Mouse (Mus musculus) forebrain, embryonic 16.5 days (tissue): ENCODE data around the gene Chrna10. TPM values are rescaled to one million over a fixed set of nuclear protein-coding genes. Genes with fewer than 3 reads are reported as not detected.

Experiments used
- ATAC-seq: fragments of 200-750 bp; cut with Nextera tagmentation; 2 replicates; pipeline ENCODE4 v1.8.0; 2017; ENCODE audit warnings: mild to moderate bottlenecking, moderate library complexity
- H3K27ac ChIP-seq: fragments of 300-500 bp; sonication (generic); 2 replicates; pipeline ENCODE4 v1.5.1; 2014; ENCODE audit warnings: low read length, control low read depth
- H3K27me3 ChIP-seq: fragments of 300-500 bp; sonication (generic); replicated peaks from 2 replicates; pipeline ENCODE4 v1.6.1; 2014; ENCODE audit warnings: low read length; ENCODE audit not compliant: control insufficient read depth, insufficient read depth
- H3K36me3 ChIP-seq: fragments of 300-500 bp; sonication (generic); 2 replicates; pipeline ENCODE4 v1.6.1; 2014; ENCODE audit not compliant: control insufficient read depth, insufficient read depth
- H3K4me1 ChIP-seq: fragments of 300-500 bp; sonication (generic); replicated peaks from 2 replicates; pipeline ENCODE4 v1.6.1; 2014; ENCODE audit warnings: low read length; ENCODE audit not compliant: control insufficient read depth, insufficient read depth
- H3K4me2 ChIP-seq: fragments of 300-500 bp; sonication (generic); 2 replicates; pipeline ENCODE4 v1.6.1; 2014; ENCODE audit warnings: mild to moderate bottlenecking, low read length, control low read depth
- H3K4me3 ChIP-seq: fragments of 300-500 bp; sonication (generic); replicated peaks from 2 replicates; pipeline ENCODE4 v1.5.1; 2014; ENCODE audit warnings: mild to moderate bottlenecking, low read length, control low read depth
- H3K9ac ChIP-seq: fragments of 300-500 bp; sonication (generic); replicated peaks from 2 replicates; pipeline ENCODE4 v1.6.1; 2014; ENCODE audit warnings: low read depth, low read length, control low read depth
- H3K9me3 ChIP-seq: fragments of 300-500 bp; sonication (generic); 2 replicates; pipeline ENCODE4 v1.6.1; 2016; ENCODE audit warnings: low read length; ENCODE audit not compliant: control insufficient read depth
- WGBS: fragments of 180-500 bp; shearing (Covaris S2); extraction: QIAGEN DNeasy Blood & Tissue Kit; methylation state at CpG from one replicate; pipeline ENCODE4 v1.1.7; 2014; 5-methylcytosine and 5-hydroxymethylcytosine counted together
- polyA plus RNA-seq: library from polyadenylated mRNA; unstranded; fragments of >200 nt; fragmentation: Nextera tagmentation; extraction: Ambion mirVana; gene quantifications from 2 replicates; pipeline ENCODE4 v1.2.1, GENCODE M21; 2015

Gene Chrna10
- 0.08 TPM in 1 of 2 replicates, not detected in the other for polyA plus RNA-seq

GRCm38 (mm10) chr7:102116579-102117331, at the start of gene Chrna10:
Gene Chrna10, minus strand, starts transcription at chr7:102116828.
- H3K4me3 ChIP-seq: no peak within 1 kb of the TSS
- H3K27ac ChIP-seq: no peak within 1 kb of the TSS
- 51% methylated on average over 7 of the region's 7 CpGs for WGBS
- no peaks in the 10 kb centered on the region for H3K27me3 ChIP-seq
- no peak within 1 kb of the TSS for H3K9ac ChIP-seq
- no peaks in the 10 kb centered on the region for H3K9me3 ChIP-seq
- peaks cover 21% of the 10 kb centered on the region for H3K36me3 ChIP-seq
- H3K4me1 ChIP-seq: no peaks in the 10 kb centered on the region
- ATAC-seq: no peak
- H3K4me2 ChIP-seq: no peak within 1 kb of the TSS

DNA sequence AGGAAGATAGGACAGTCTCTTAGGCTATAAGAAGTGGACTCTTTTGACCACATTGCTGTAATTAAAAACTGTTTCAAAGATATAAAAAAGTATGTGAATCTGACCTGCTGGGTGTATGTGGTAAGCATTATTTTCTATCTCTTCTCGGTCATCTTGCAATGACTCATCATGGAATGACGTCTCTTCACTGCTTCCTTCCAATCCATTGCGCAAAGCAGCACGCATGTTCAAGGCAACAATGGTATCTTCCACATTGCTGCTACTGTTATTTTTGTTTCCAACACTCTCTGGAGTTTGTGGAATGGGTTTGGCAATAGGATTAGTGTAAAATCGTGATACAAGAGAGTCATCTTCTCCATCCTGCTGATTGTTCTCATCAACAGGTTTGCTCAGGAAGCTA, 37.1 kb upstream of the Chrna10 start:
- 95% methylated on average over 5 of the region's 5 CpGs for WGBS
- H3K27ac ChIP-seq: no peak overlapping the region
- no peak overlapping the region for H3K9ac ChIP-seq
- no peaks in the 10 kb centered on the region for H3K9me3 ChIP-seq
- H3K4me1 ChIP-seq: no peaks in the 10 kb centered on the region
- peaks cover 15% of the 10 kb centered on the region for H3K36me3 ChIP-seq
- no peaks in the 10 kb centered on the region for H3K27me3 ChIP-seq
- no peak overlapping the region for H3K4me2 ChIP-seq
- H3K4me3 ChIP-seq: no peak overlapping the region
- ATAC-seq: no peak

- H3K4me1 ChIP-seq: no peaks in the 10 kb centered on the region
- no peaks in the 10 kb centered on the region for H3K9me3 ChIP-seq
- no peak overlapping the region for H3K9ac ChIP-seq
- H3K27me3 ChIP-seq: no peaks in the 10 kb centered on the region
- WGBS: 97% methylated on average over 5 of the region's 5 CpGs
- H3K27ac ChIP-seq: no peak overlapping the region
- no peak overlapping the region for H3K4me2 ChIP-seq
- no peak overlapping the region for H3K4me3 ChIP-seq
- ATAC-seq: no peak
- H3K36me3 ChIP-seq: peaks cover 35% of the 10 kb centered on the region
These were observed 21.3 kb upstream of the Chrna10 start for GRCm38 (mm10) chr7:102137898-102138297.

GRCm38 (mm10) chr7:102137464-102137863, 20.8 kb upstream of the Chrna10 start:
- WGBS: 88% methylated on average over 1 of the region's 1 CpGs
- Histone ChIP-seq H3K4me3 (no peak overlapping the region), H3K4me1 (no peaks in the 10 kb centered on the region), H3K36me3 (peaks cover 37% of the 10 kb centered on the region), H3K27me3 (no peaks in the 10 kb centered on the region), H3K4me2 (no peak overlapping the region), H3K27ac (no peak overlapping the region), H3K9me3 (no peaks in the 10 kb centered on the region), H3K9ac (no peak overlapping the region)
- no peak for ATAC-seq

DNA sequence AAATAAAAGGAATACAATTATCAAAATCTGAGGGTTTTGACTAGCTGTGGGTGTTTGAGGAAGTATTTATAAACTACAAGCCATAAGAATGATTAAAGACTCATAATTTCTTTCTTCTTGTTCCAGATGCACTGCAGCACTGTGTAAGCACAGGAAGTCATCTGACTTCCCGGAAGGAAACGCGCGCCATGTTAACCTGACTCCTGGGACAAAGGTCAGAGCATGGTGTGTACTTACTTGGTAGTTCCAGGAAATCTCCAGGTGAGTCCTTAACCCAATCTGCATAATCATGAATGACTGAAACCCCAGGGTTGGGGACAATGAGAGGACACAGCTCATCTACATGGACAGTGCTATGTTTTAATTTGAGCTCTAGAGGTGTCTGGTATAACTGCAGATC, 15.8 kb upstream of the Chrna10 start:
- H3K36me3 ChIP-seq: peaks cover 47% of the 10 kb centered on the region
- no peak for ATAC-seq
- 92% methylated on average over 4 of the region's 4 CpGs for WGBS
- H3K27ac ChIP-seq: no peak overlapping the region
- no peaks in the 10 kb centered on the region for H3K9me3 ChIP-seq
- H3K27me3 ChIP-seq: no peaks in the 10 kb centered on the region
- no peak overlapping the region for H3K4me2 ChIP-seq
- no peak overlapping the region for H3K9ac ChIP-seq
- no peak overlapping the region for H3K4me3 ChIP-seq
- no peaks in the 10 kb centered on the region for H3K4me1 ChIP-seq

DNA sequence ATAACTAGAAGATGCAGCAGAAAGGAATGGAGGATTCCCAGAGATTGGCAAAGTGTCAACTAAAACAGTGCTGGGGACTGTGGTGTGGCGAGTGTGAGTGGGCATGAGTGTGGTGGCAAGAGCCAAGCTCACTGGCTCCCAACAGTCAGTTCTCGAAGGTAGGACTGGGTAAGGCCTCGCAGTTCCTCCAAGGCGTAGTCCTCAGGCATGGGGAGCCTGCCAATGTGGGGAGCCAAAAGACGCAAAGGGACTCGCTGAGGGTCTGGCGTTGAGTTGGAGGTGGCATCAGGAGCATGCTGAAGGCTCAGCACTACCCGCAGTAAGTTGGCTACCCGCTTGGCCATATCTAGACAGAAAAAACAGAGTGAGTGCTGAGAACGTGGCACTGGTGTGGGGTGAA, 3.7 kb upstream of the Chrna10 start:
- ATAC-seq: no peak
- Histone ChIP-seq H3K36me3 (peaks cover 50% of the 10 kb centered on the region), H3K4me2 (no peak overlapping the region), H3K27me3 (no peaks in the 10 kb centered on the region), H3K9me3 (no peaks in the 10 kb centered on the region), H3K9ac (no peak overlapping the region), H3K27ac (no peak overlapping the region), H3K4me3 (no peak overlapping the region), H3K4me1 (no peaks in the 10 kb centered on the region)
- WGBS: 94% methylated on average over 10 of the region's 10 CpGs

- Histone ChIP-seq H3K9me3 (no peaks in the 10 kb centered on the region), H3K9ac (no peak overlapping the region), H3K4me3 (no peak overlapping the region), H3K27ac (no peak overlapping the region), H3K36me3 (peaks cover 28% of the 10 kb centered on the region), H3K27me3 (no peaks in the 10 kb centered on the region), H3K4me1 (no peaks in the 10 kb centered on the region), H3K4me2 (no peak overlapping the region)
- ATAC-seq: no peak
- WGBS: 78% methylated on average over 6 of the region's 6 CpGs
These were observed 754 bp upstream of the Chrna10 start for GRCm38 (mm10) chr7:102117382-102117781.

- Histone ChIP-seq H3K9me3 (no peaks in the 10 kb centered on the region), H3K36me3 (peaks cover 1% of the 10 kb centered on the region; the same call in 1 of the 2 replicates), H3K27ac (no peak overlapping the region), H3K4me2 (no peak overlapping the region), H3K27me3 (no peaks in the 10 kb centered on the region), H3K4me1 (no peaks in the 10 kb centered on the region), H3K4me3 (no peak overlapping the region), H3K9ac (no peak overlapping the region)
- ATAC-seq: no peak
- 83% methylated on average over 45 of the region's 45 CpGs for WGBS
These were observed 3.4 kb downstream of the Chrna10 start for GRCm38 (mm10) chr7:102113151-102113729.

- Histone ChIP-seq H3K27ac (no peak overlapping the region), H3K4me2 (no peak overlapping the region), H3K4me1 (peaks cover 3% of the 10 kb centered on the region; the same call in 1 of the 2 replicates), H3K9me3 (no peaks in the 10 kb centered on the region), H3K36me3 (no peaks in the 10 kb centered on the region), H3K4me3 (no peak overlapping the region), H3K9ac (no peak overlapping the region), H3K27me3 (no peaks in the 10 kb centered on the region)
- ATAC-seq: no peak
- WGBS: 89% methylated on average over 4 of the region's 4 CpGs
These were observed 6.9 kb downstream of the Chrna10 start for GRCm38 (mm10) chr7:102109746-102110145.
